Mouse (Mus musculus): ENCODE measurements around the gene Mvb12b. TPM values are rescaled to one million over a fixed set of nuclear protein-coding genes. Genes with fewer than 3 reads are reported as not detected.

Gene Mvb12b
- total RNA-seq, 2 experiments from 2014 or later: 83.8 to 84.3 TPM

DNA sequence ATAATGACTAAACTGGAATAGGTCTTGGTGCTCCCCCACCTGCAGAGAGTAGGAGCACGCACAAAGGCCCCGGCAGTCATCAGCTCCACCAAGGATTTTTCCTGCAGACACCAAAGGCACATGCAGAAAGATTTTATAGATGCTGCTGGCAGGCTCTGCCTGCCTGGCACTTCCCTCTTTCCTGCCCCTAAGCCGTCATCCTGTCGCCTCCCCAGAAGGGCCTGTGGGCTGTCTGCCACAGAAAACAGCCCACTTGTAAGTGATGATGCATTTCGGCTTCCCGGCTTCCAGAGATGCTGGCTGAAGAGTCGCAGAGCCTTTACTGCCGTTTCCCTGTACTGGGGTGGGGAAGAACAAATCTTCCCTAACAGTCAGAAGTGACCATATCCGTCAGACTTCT lies 93.3 kb downstream of the Mvb12b start:
- peak; percentile 75 to 86 for DNase-seq (ENCODE audit: low spot score in 2 of 2)
- intact Hi-C loops (cut with DNase I): no loop called here

DNA sequence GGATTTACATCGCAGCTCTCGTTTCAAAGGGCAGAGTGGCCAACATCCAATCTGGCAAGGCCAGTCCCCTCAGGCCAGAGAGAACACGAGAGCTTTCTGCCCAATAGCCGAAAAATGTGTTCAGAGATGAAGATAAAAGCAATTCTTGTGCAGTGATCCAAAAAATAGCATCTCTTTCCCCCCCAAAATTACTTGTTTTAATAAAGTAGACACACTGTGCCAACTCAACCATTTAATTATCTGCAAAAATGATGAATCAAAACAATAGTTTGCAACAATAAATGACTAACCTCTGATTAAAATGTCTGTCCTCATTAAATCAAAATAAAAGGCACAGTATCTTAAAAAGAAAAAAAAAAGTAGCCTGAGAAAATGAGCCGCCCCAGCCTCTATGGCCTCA lies 97.4 kb downstream of the Mvb12b start:
- no peak for DNase-seq (ENCODE audit: low spot score in 2 of 2)
- intact Hi-C loops (cut with DNase I): no loop called here

GRCm38 (mm10) chr2:33789732-33790131 lies 98.0 kb downstream of the Mvb12b start:
- intact Hi-C loops (cut with DNase I): loop anchor here (5.0 kb wide), 1 partner anchor 37 kb away; no protein-coding TSS in a partner anchor
- DNase-seq (ENCODE audit: low spot score in 2 of 2): no peak

- intact Hi-C loops (cut with DNase I): loop anchor here (5.0 kb wide), 1 partner anchor 37 kb away; no protein-coding TSS in a partner anchor
These were observed 98.5 kb downstream of the Mvb12b start for GRCm38 (mm10) chr2:33789279-33789678.

DNA sequence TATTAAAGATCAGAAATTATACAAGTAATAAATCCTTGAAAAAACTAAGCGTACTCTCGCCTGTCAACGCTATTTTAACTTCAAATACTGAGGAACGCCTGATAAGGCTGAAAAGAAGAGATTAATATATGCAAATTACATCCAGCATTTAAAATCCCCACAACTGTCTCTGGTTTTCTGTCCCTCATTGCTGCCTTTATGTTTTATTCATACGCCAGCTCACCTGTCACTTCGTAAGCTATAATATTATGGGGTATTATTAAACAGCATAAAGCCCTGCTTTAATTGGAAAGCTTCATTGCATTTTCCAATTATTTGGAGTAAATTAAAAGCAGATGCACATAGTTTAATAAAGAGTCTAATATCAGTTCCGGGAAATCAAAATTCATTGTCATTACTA lies 98.9 kb downstream of the Mvb12b start:
- intact Hi-C loops (cut with DNase I): loop anchor here (5.0 kb wide), 1 partner anchor 37 kb away; no protein-coding TSS in a partner anchor
- no peak for DNase-seq (ENCODE audit: low spot score in 2 of 2)

More at GRCm38 (mm10) chr2:33789279-33789678, 98.5 kb downstream of the Mvb12b start:
- DNase-seq (ENCODE audit: low spot score in 2 of 2): no peak

GRCm38 (mm10) chr2:33788131-33788530 lies 99.6 kb downstream of the Mvb12b start:
- intact Hi-C loops (cut with DNase I): loop anchor here (5.0 kb wide), 1 partner anchor 36 kb away; no protein-coding TSS in a partner anchor
- DNase-seq (ENCODE audit: low spot score in 2 of 2): no peak

GRCm38 (mm10) chr2:33786064-33786463 lies 101.7 kb downstream of the Mvb12b start:
- intact Hi-C loops (cut with DNase I): loop anchor here (5.0 kb wide), 1 partner anchor 34 kb away; no protein-coding TSS in a partner anchor
- DNase-seq (ENCODE audit: low spot score in 2 of 2): no peak

GRCm38 (mm10) chr2:33785596-33785995 lies 102.2 kb downstream of the Mvb12b start:
- DNase-seq (ENCODE audit: low spot score in 2 of 2): no peak
- intact Hi-C loops (cut with DNase I): loop anchor here (5.0 kb wide), 1 partner anchor 33 kb away; no protein-coding TSS in a partner anchor

DNA sequence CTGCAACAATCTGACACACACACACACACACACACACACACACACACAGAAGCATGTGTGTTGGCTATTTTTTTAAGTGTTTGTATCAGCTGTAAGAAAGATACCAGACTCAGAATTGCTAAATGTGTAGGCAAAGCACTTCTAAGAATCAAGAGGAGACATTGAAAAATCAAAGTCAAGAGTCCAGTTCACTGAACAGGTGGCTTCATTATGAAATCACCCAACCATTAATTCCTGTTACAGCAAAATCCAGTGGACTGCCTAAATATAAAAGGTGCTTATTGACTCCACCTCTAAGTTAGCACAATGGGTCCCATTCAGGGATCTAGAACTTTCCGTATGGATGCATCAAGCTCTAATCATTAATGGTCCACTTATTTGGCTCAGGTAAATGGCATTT lies 103.0 kb downstream of the Mvb12b start:
- intact Hi-C loops (cut with DNase I): loop anchor here (5.0 kb wide), 1 partner anchor 32 kb away; no protein-coding TSS in a partner anchor
- no peak for DNase-seq (ENCODE audit: low spot score in 2 of 2)

DNA sequence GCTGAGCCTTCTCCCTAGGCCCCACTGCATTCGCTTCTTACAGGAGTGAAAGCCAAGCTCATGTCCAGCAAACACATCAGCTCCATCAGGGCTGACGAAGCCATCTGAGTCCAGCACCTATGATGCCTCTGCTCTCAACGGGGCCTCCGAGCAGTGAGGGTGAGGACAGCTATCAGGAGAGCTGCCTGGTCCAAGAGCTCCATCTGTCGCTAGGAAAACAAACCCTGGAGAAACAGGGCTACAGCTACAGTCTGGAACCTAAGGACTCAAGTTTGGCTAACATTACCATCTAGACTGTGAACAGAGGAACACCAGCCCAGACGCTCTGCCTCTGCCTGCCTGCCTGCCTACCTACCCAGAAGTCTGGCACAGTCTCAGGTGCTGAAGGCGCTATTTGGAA lies 104.3 kb downstream of the Mvb12b start:
- intact Hi-C loops (cut with DNase I): no loop called here
- peak in 1 of 2 experiments; percentile 38 for DNase-seq (ENCODE audit: low spot score in 2 of 2)

GRCm38 (mm10) chr2:33781655-33782400 lies 105.9 kb downstream of the Mvb12b start:
- no peak for DNase-seq (ENCODE audit: low spot score in 2 of 2)
- intact Hi-C loops (cut with DNase I): no loop called here

DNA sequence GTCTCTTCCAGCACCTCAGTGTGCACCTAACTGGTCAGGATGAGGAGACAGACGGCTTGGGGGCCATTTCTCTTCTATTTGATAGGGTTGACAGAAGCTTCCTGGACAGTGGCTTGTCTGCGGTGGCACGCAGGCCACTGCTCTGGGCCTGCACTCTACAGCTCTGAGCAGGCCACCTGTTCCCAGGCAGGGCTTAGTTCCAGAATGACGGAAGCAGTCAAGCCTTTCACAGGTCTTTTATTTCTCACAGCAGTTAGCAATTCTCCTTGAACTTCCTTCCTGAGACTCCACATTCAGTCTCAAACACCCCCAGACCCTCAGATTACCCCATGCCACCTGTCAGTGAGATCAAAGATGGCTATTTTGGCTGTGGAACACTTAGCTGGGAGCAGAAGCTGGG lies 109.3 kb downstream of the Mvb12b start:
- DNase-seq (ENCODE audit: low spot score in 2 of 2): no peak
- intact Hi-C loops (cut with DNase I): no loop called here

DNA sequence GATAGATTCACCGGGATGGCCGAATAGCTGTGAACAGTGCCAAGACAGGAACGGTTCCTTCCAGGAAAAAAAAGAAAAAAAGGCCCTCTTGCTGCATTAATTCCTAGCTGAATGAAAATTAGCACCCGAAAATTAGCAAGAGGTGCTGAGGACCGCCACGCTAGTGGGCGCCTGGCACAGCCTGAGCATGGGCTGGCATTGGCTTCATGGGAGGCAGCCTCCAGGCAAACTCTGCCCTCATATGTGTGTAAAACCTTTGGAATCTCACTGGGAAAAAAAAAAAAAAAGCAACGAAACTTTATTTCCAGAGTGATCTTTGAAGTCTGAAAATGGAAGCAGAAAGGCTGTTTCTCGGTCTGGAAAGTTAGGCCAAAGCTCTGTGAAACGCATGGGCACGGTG lies 110.7 kb downstream of the Mvb12b start:
- intact Hi-C loops (cut with DNase I): no loop called here
- no peak for DNase-seq (ENCODE audit: low spot score in 2 of 2)

GRCm38 (mm10) chr2:33774884-33775283 lies 112.9 kb downstream of the Mvb12b start:
- intact Hi-C loops (cut with DNase I): no loop called here
- no peak for DNase-seq (ENCODE audit: low spot score in 2 of 2)

- DNase-seq (ENCODE audit: low spot score in 2 of 2): no peak
- intact Hi-C loops (cut with DNase I): no loop called here
These were observed 113.6 kb downstream of the Mvb12b start for GRCm38 (mm10) chr2:33774106-33774505.

DNA sequence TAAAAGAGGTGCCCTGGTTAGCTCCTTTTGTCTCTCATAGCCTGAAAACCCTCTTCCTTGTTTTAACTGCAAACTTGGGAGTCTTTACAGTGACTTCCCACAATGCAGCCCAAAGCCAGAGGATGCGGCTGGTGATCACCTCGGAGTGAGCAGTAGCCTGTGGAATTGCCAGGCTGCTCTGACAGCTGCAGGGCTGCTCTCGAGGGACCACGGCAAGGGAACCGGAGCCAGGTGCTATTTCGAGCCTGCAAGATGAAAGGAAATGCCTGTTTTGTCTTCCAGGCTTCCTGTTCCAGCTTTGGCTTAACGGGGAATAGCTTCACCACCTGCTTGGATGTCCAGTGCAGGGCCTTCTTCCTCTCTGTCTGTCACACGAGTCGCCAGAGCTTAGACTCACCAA lies 115.3 kb downstream of the Mvb12b start:
- intact Hi-C loops (cut with DNase I): no loop called here
- DNase-seq (ENCODE audit: low spot score in 2 of 2): no peak

GRCm38 (mm10) chr2:33771388-33771787 lies 116.4 kb downstream of the Mvb12b start:
- intact Hi-C loops (cut with DNase I): no loop called here
- DNase-seq (ENCODE audit: low spot score in 2 of 2): no peak

- intact Hi-C loops (cut with DNase I): no loop called here
- no peak for DNase-seq (ENCODE audit: low spot score in 2 of 2)
These were observed 117.1 kb downstream of the Mvb12b start for GRCm38 (mm10) chr2:33770526-33771130.

DNA sequence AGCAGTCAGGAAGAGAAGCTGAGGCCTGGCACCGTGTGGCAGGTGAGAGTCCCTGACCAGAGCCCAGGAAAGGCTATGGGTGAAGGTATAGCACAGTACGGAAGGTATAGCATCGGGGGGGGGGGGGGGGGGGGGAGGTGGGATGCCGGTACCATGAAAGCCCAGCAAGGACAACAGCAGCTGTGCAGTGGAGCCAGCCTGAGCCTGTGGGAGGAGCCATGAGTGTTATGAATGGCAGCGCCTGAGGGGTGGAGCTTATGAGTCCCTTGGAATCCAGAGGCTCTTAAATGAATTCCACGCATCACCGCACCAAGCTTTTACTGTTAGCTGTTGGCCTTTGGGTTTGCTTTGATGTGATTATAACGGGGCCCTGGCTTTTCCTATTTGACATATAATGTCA lies 123.3 kb downstream of the Mvb12b start:
- DNase-seq (ENCODE audit: low spot score in 2 of 2): no peak

GRCm38 (mm10) chr2:33762210-33762609 lies 125.5 kb downstream of the Mvb12b start:
- intact Hi-C loops (cut with DNase I): no loop called here
- DNase-seq (ENCODE audit: low spot score in 2 of 2): no peak

More for the DNA sequence above, 123.3 kb downstream of the Mvb12b start:
- intact Hi-C loops (cut with DNase I): no loop called here

DNA sequence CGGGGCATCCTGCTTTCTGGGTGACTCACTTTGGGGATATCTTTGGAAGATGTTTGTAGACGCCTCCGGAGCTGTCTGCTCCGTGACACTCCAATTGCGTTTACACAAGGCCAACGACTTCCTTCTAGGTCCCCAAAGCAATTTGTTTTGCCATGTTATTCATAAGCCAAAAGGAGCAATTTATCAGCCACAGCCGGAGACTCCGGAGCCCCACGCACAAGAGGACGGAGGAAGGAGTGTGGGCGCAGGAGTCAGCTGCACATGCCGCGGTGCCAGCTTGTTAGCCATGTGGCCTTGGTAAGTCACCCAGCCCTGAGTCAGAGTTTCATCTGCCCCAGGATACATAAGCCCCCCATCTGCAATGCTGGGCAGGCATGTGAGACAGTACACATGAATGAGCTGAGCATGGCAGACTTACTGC lies 127.2 kb downstream of the Mvb12b start:
- intact Hi-C loops (cut with DNase I): no loop called here
- DNase-seq (ENCODE audit: low spot score in 2 of 2): peak; percentile 39 to 41

Data from left cerebral cortex, postnatal 36 days (tissue).